Mouse (Mus musculus) CH12.LX (cell line): ENCODE data around the gene Foxk1. TPM values are rescaled to one million over a fixed set of nuclear protein-coding genes. Genes with fewer than 3 reads are reported as not detected.
A peak's percentile ranks its signal among the peaks of the same experiment; 100 is the strongest.

Experiments
- DNase-seq: peaks from one replicate; pipeline ENCODE4 v3.0.0-alpha.2; 2013; ENCODE audit errors: extremely low read depth
- H3K27ac ChIP-seq: 2 replicates; pipeline ENCODE4 v1.5.1; 2012; ENCODE audit warnings: low read depth, mild to moderate bottlenecking, control low read depth, moderate library complexity; ENCODE audit not compliant: insufficient read depth
- H3K27me3 ChIP-seq: replicated peaks from 2 replicates; pipeline ENCODE3; 2012; ENCODE audit warnings: inconsistent platforms
- H3K36me3 ChIP-seq, 2 experiments: replicated peaks in 1 of 2; 2 replicates each; pipeline versions ENCODE3 to v1.6.1; 2012; ENCODE audit warnings: inconsistent platforms in 1 of 2, low read length in 1 of 2, mild to moderate bottlenecking in 1 of 2, mixed read lengths in 1 of 2, moderate library complexity in 1 of 2; ENCODE audit not compliant: control insufficient read depth in 1 of 2, insufficient read depth in 1 of 2
- H3K4me1 ChIP-seq, 2 experiments: 2 replicates each; pipeline ENCODE4 v1.6.1; 2012; ENCODE audit warnings: inconsistent platforms in 1 of 2, moderate library complexity in 1 of 2; ENCODE audit not compliant: insufficient read depth in 2 of 2, control insufficient read depth in 1 of 2
- H3K4me2 ChIP-seq: 2 replicates; pipeline ENCODE4 v1.6.1; 2012; ENCODE audit warnings: low read depth, mild to moderate bottlenecking, control low read depth; ENCODE audit not compliant: poor library complexity, insufficient read depth, severe bottlenecking
- H3K4me3 ChIP-seq, 3 experiments: fragments of 150-350 bp in 1 of 3; sonication (generic) in 1 of 3; replicated peaks in 1 of 3; 2 replicates each; pipeline versions ENCODE3 to v1.5.1; 2011 to 2012; ENCODE audit warnings: low read depth in 2 of 3, low read length in 2 of 3, mild to moderate bottlenecking in 2 of 3, moderate library complexity in 2 of 3, control low read depth in 1 of 3, improper control_type of control experiment in 1 of 3, inconsistent platforms in 1 of 3, mixed read lengths in 1 of 3; ENCODE audit not compliant: poor library complexity in 1 of 3
- H3K79me2 ChIP-seq: replicated peaks from 2 replicates; pipeline ENCODE4 v1.6.1; 2012; ENCODE audit warnings: mild to moderate bottlenecking, moderate library complexity; ENCODE audit not compliant: control insufficient read depth, poor library complexity, insufficient read depth, severe bottlenecking; ENCODE audit errors: extremely low read depth
- H3K9ac ChIP-seq: 2 replicates; pipeline ENCODE4 v1.6.1; 2012; ENCODE audit warnings: low read depth, mild to moderate bottlenecking, control low read depth, moderate library complexity; ENCODE audit not compliant: insufficient read depth
- H3K9me3 ChIP-seq: replicated peaks from 2 replicates; pipeline ENCODE3; 2012; ENCODE audit warnings: low read length, inconsistent platforms, mixed read lengths
- BHLHE40 ChIP-seq: IDR thresholded peaks from 2 replicates; pipeline ENCODE4 v1.6.1; 2011; ENCODE audit warnings: mild to moderate bottlenecking, low read depth, low read length, improper control_type of control experiment
- CHD1 ChIP-seq: IDR thresholded peaks from 2 replicates; pipeline ENCODE4 v1.6.1; 2012; ENCODE audit warnings: low read depth, low read length, improper control_type of control experiment, inconsistent platforms
- CTCF ChIP-seq, 2 experiments: IDR thresholded peaks in 1 of 2; conservative IDR thresholded peaks in 1 of 2; 2 replicates each; pipeline ENCODE4 v1.5.1; 2011 to 2012; ENCODE audit warnings: low read depth in 2 of 2, low read length in 2 of 2, improper control_type of control experiment in 1 of 2, inconsistent platforms in 1 of 2, mild to moderate bottlenecking in 1 of 2, moderate library complexity in 1 of 2
- GABPA ChIP-seq: IDR thresholded peaks from 2 replicates; pipeline ENCODE4 v1.6.1; 2012; ENCODE audit warnings: low read depth, low read length, improper control_type of control experiment, inconsistent platforms; ENCODE audit not compliant: insufficient replicate concordance
- IRF4 ChIP-seq: IDR thresholded peaks from 2 replicates; pipeline ENCODE4 v1.6.1; 2014; ENCODE audit warnings: low read depth, mild to moderate bottlenecking, inconsistent platforms, low read length, improper control_type of control experiment
- JUN ChIP-seq: IDR thresholded peaks from 2 replicates; pipeline ENCODE4 v1.6.1; 2011; ENCODE audit warnings: low read depth, mild to moderate bottlenecking, low read length, improper control_type of control experiment, moderate library complexity; ENCODE audit not compliant: insufficient read depth
- KAT2A ChIP-seq: IDR thresholded peaks from 2 replicates; pipeline ENCODE4 v1.6.1; 2012; ENCODE audit warnings: low read length, improper control_type of control experiment, inconsistent platforms; ENCODE audit not compliant: insufficient replicate concordance
- MAFK ChIP-seq: IDR thresholded peaks from 2 replicates; pipeline ENCODE4 v1.6.1; 2011; ENCODE audit warnings: low read length, improper control_type of control experiment; ENCODE audit not compliant: insufficient replicate concordance
- MAX ChIP-seq: IDR thresholded peaks from 2 replicates; pipeline ENCODE4 v1.6.1; 2011; ENCODE audit warnings: low read length, improper control_type of control experiment
- MAZ ChIP-seq: IDR thresholded peaks from 2 replicates; pipeline ENCODE4 v1.6.1; 2012; ENCODE audit warnings: low read depth, mild to moderate bottlenecking, inconsistent platforms, low read length, improper control_type of control experiment, moderate library complexity
- MXI1 ChIP-seq: IDR thresholded peaks from 2 replicates; pipeline ENCODE4 v1.6.1; 2011; ENCODE audit warnings: mild to moderate bottlenecking, low read depth, low read length, improper control_type of control experiment
- NRF1 ChIP-seq: IDR thresholded peaks from 2 replicates; pipeline ENCODE4 v1.6.1; 2014; ENCODE audit warnings: low read depth, mild to moderate bottlenecking, inconsistent platforms, low read length, improper control_type of control experiment, moderate library complexity
- POLR2AphosphoS2 ChIP-seq: IDR thresholded peaks from 2 replicates; pipeline ENCODE4 v1.6.1; 2011; ENCODE audit warnings: low read depth, low read length, improper control_type of control experiment
- RCOR1 ChIP-seq: conservative IDR thresholded peaks from 2 replicates; pipeline ENCODE4 v1.6.1; 2012; ENCODE audit warnings: low read depth, mild to moderate bottlenecking, inconsistent platforms, low read length, improper control_type of control experiment
- TCF12 ChIP-seq: IDR thresholded peaks from 2 replicates; pipeline ENCODE4 v1.6.1; 2014; ENCODE audit warnings: low read depth, mild to moderate bottlenecking, inconsistent platforms, low read length, improper control_type of control experiment
- UBTF ChIP-seq: IDR thresholded peaks from 2 replicates; pipeline ENCODE4 v1.6.1; 2012; ENCODE audit warnings: low read depth, mild to moderate bottlenecking, inconsistent platforms, low read length, improper control_type of control experiment, moderate library complexity
- ZMIZ1 ChIP-seq: IDR thresholded peaks from 2 replicates; pipeline ENCODE4 v1.6.1; 2012; ENCODE audit warnings: low read depth, mild to moderate bottlenecking, inconsistent platforms, low read length, improper control_type of control experiment
- ZNF384 ChIP-seq: IDR thresholded peaks from 2 replicates; pipeline ENCODE4 v1.6.1; 2012; ENCODE audit warnings: low read depth, low read length, improper control_type of control experiment, inconsistent platforms
- dilution Hi-C: fragments of 300-500 bp; cut with MboI; formaldehyde crosslinking; loops from 2 replicates; pipeline ENCODE4 v1.14.3; 2020; ENCODE audit warnings: low sequenced_read_pairs; ENCODE audit not compliant: extremely low pct_unique_long_range_greater_than_20kb, extremely low pct_ligation_motif_present
- in situ Hi-C: fragments of 300-500 bp; cut with MboI; formaldehyde crosslinking; loops from 3 replicates; pipeline ENCODE4 v1.14.3; 2019; ENCODE audit warnings: low sequenced_read_pairs, low pct_ligation_motif_present, low pct_unique_long_range_greater_than_20kb, mixed read lengths
- polyA plus RNA-seq: library from polyadenylated mRNA; unstranded; fragments of >175 nt; gene quantifications from 2 replicates; pipeline ENCODE4 v1.2.1, GENCODE M21; 2012; ENCODE audit warnings: low read depth; ENCODE audit not compliant: insufficient read length
- total RNA-seq, 2 experiments: library from RNA; depleted of rRNA; stranded (reverse); fragments of 300-350 nt in 1 of 2; fragments of >200 nt in 1 of 2; gene quantifications; 2 replicates each; pipeline ENCODE4 v1.2.3; 2012 to 2014

Foxk1 gene
- total and polyA plus RNA-seq, 3 experiments = 5.3 to 23.4 (median 11.3) TPM

DNA sequence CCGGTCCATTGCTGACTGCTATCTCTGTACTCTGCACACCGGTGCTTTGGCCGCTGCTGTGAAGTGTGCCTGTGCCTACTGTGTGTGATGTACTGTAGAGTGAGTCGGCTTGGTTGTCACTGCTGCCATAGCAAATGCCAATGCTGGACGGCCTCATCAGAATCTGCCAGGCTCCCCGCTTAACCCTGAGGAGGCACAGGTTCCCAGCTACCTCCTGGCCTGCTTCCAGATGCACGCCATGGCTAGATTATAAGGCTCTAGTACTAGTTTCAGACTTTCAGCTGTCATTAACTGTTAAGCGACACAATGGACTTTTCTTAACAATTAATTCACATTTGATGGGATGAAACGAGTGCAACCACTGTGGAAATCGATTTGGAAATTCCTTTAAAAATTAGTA is 21.8 kb downstream of the Foxk1 start:
- in situ Hi-C loops = no loop called here
- H3K27ac ChIP-seq = no peak overlapping the region
- no peak overlapping the region for H3K4me2 ChIP-seq
- H3K36me3 ChIP-seq = peaks cover 10 to 87% of the 10 kb centered on the region in 2 experiments
- H3K9ac ChIP-seq = no peak overlapping the region
- peaks cover 10 to 96% of the 10 kb centered on the region in 2 experiments; a peak in 3 of 4 replicates for H3K4me1 ChIP-seq
- H3K79me2 ChIP-seq = peaks cover 11% of the 10 kb centered on the region
- no peak overlapping the region for H3K4me3 ChIP-seq
- TF ChIP-seq ZNF384 (no peak), MXI1 (no peak), CTCF (conservative IDR thresholded peaks at IDR 0.05 in 1 of 2, IDR thresholded peaks at IDR 0.05 in 1 of 2; ENCODE audit: low read depth in 2 of 2, low read length in 2 of 2) (no peak), GABPA (no peak), TCF12 (no peak), CHD1 (no peak), NRF1 (no peak), ZMIZ1 (no peak), IRF4 (no peak), MAFK (no peak), KAT2A (no peak), RCOR1 (no peak), MAZ (no peak), UBTF (no peak), JUN (no peak), MAX (no peak)
- no peak for DNase-seq
- H3K9me3 ChIP-seq = no peaks in the 10 kb centered on the region
- dilution Hi-C loops = no loop called here
- H3K27me3 ChIP-seq = no peaks in the 10 kb centered on the region

DNA sequence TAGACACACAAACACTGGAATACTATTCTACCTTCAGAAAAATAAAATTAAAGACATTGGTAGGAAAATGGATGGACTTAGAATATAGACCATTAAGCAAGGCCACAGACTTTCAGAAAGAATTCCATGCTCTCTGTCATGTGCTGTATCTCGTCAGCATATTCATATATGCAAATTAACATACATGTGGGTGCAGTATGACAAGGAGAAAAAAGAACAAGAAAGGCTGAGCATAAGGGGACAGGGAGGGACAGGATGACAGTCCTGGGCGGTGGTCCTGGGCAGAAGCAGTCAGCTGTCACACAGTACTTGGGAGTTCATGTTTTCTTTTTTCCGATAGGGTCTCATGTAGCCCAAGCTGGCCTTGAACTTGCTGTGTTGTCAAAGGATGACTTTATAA is 22.4 kb downstream of the Foxk1 start:
- no peaks in the 10 kb centered on the region for H3K27me3 ChIP-seq
- peaks cover 10 to 84% of the 10 kb centered on the region in 2 experiments for H3K36me3 ChIP-seq
- TF ChIP-seq BHLHE40 (0 out of 2 replicates have a peak, but pooled peaks have one; percentile 23), POLR2AphosphoS2 (no peak)
- no peak overlapping the region for H3K4me3 ChIP-seq
- H3K79me2 ChIP-seq = peaks cover 8% of the 10 kb centered on the region
- in situ Hi-C loops = no loop called here
- H3K9me3 ChIP-seq = no peaks in the 10 kb centered on the region
- H3K9ac ChIP-seq = no peak overlapping the region
- dilution Hi-C loops = no loop called here
- peaks cover 13 to 96% of the 10 kb centered on the region in 2 experiments for H3K4me1 ChIP-seq
- DNase-seq = no peak
- no peak overlapping the region for H3K4me2 ChIP-seq
- no peak overlapping the region for H3K27ac ChIP-seq
